In the genomic region with DNA sequence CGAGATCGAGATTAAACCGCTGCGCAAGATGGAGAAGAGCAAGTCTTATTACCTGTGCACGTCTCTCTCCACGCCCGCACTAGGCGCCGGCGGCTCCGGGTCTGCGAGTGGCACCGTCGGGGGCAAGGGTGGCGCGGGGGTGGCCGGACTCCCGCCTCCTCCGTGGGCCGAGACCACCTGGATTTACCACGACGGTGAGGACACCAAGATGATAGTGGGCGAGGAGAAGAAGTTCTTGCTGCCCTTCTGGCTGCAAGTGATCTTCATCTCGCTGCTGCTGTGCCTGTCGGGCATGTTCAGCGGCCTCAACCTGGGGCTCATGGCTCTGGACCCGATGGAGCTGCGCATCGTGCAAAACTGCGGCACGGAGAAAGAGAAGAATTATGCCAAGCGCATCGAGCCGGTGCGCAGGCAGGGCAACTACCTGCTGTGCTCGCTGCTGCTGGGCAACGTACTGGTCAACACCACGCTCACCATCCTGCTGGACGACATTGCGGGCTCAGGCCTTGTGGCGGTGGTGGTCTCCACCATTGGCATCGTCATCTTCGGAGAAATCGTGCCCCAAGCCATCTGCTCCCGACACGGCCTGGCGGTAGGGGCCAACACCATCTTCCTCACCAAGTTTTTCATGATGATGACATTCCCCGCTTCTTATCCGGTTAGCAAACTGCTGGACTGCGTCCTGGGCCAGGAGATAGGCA, we compare ENCODE assay signal across 8 mouse cellular contexts. TPM values are rescaled to one million over a fixed set of nuclear protein-coding genes. Genes with fewer than 3 reads are reported as not detected.
A peak's percentile ranks its signal among the peaks of the same experiment; 100 is the strongest.
DNase-seq lines count a peak whose midpoint lies in the region; ATAC-seq and TF ChIP-seq lines count a peak whose summit lies in the region.

No protein-coding gene starts in this region.

- H3K4me3 ChIP-seq in intestine, postnatal 0 days (ENCODE audit: low read depth, low read length) = peak overlapping the region; percentile 89
- H3K4me3 ChIP-seq in limb, embryonic 12.5 days (replicated peaks) = peak overlapping the region; percentile 79
- peak overlapping the region; percentile 93 for H3K4me3 ChIP-seq in stomach, embryonic 16.5 days (replicated peaks; ENCODE audit: low read length)

- ATAC-seq in intestine, postnatal 0 days = no peak
- ATAC-seq in limb, embryonic 12.5 days (ENCODE audit: insufficient number of reproducible peaks, insufficient read depth, low FRiP score, low TSS enrichment, low read depth) = no peak
- ATAC-seq in stomach, embryonic 16.5 days (ENCODE audit: insufficient read depth, low FRiP score) = no peak

- WGBS in intestine, postnatal 0 days = 1% methylated on average over 50 of the region's 50 CpGs
- under 1% methylated on average over 50 of the region's 50 CpGs for WGBS in limb, embryonic 12.5 days
- WGBS in stomach, embryonic 16.5 days = 2% methylated on average over 50 of the region's 50 CpGs

- H3K4me2 ChIP-seq in intestine, postnatal 0 days (replicated peaks; ENCODE audit: low read depth) = peak overlapping the region; percentile 98
- H3K4me2 ChIP-seq in limb, embryonic 12.5 days = peak overlapping the region; percentile 99
- H3K4me2 ChIP-seq in stomach, embryonic 16.5 days (ENCODE audit: low read depth, low read length) = peak overlapping the region; percentile 91

- H3K27ac ChIP-seq in intestine, postnatal 0 days (ENCODE audit: low read depth, low read length) = no peak overlapping the region
- no peak overlapping the region for H3K27ac ChIP-seq in limb, embryonic 12.5 days
- no peak overlapping the region for H3K27ac ChIP-seq in stomach, embryonic 16.5 days (ENCODE audit: low read length)

- no peaks in the 10 kb centered on the region for H3K36me3 ChIP-seq in intestine, postnatal 0 days (ENCODE audit: control insufficient read depth, insufficient read depth)
- H3K36me3 ChIP-seq in limb, embryonic 12.5 days = no peaks in the 10 kb centered on the region
- no peaks in the 10 kb centered on the region for H3K36me3 ChIP-seq in stomach, embryonic 16.5 days (ENCODE audit: control insufficient read depth, insufficient read depth, low read length)

- intact Hi-C loops in heart, postnatal 25 days (cut with DNase I) = no loop called here

- H3K9ac ChIP-seq in intestine, postnatal 0 days (ENCODE audit: low read depth, low read length) = peak overlapping the region; percentile 70
- H3K9ac ChIP-seq in limb, embryonic 12.5 days (replicated peaks) = peak overlapping the region; percentile 66
- H3K9ac ChIP-seq in stomach, embryonic 16.5 days (ENCODE audit: low read length) = peak overlapping the region; percentile 86

- peak; percentile 92 for DNase-seq in heart, adult 11 months
- no peak for DNase-seq in heart, postnatal 25 days (ENCODE audit: low spot score)
- peak; percentile 54 for DNase-seq in cerebellum, adult 8-10 months
- DNase-seq in frontal cortex, postnatal 14 days (ENCODE audit: low spot score in 2 of 2) = peak; percentile 34 to 44
- DNase-seq in naive thymus-derived CD4-positive, alpha-beta T cell, adult 2 months (ENCODE audit: low read depth) = peak; percentile 57

- 0 out of 2 replicates have a peak, but pooled peaks cover 12% of the 10 kb centered on the region for H3K4me1 ChIP-seq in intestine, postnatal 0 days (replicated peaks; ENCODE audit: control insufficient read depth, insufficient read depth, low read length)
- H3K4me1 ChIP-seq in limb, embryonic 12.5 days (replicated peaks) = peaks cover 22% of the 10 kb centered on the region
- peaks cover 12% of the 10 kb centered on the region for H3K4me1 ChIP-seq in stomach, embryonic 16.5 days (ENCODE audit: control insufficient read depth, insufficient read depth, low read length)

- no peaks in the 10 kb centered on the region for H3K9me3 ChIP-seq in intestine, postnatal 0 days (ENCODE audit: control insufficient read depth)
- H3K9me3 ChIP-seq in limb, embryonic 12.5 days = no peaks in the 10 kb centered on the region
- H3K9me3 ChIP-seq in stomach, embryonic 16.5 days (replicated peaks; ENCODE audit: control insufficient read depth, low read length) = no peaks in the 10 kb centered on the region

- H3K27me3 ChIP-seq in intestine, postnatal 0 days (replicated peaks; ENCODE audit: control insufficient read depth, insufficient read depth, low read length) = peaks cover 8% of the 10 kb centered on the region; the same call in 1 of the 2 replicates
- H3K27me3 ChIP-seq in limb, embryonic 12.5 days = peaks cover 53% of the 10 kb centered on the region
- 0 out of 2 replicates have a peak, but pooled peaks cover 7% of the 10 kb centered on the region for H3K27me3 ChIP-seq in stomach, embryonic 16.5 days (ENCODE audit: control insufficient read depth, insufficient read depth, low read length)

- TF ChIP-seq CTCF in intestine, postnatal 0 days (IDR thresholded peaks at IDR 0.05; ENCODE audit: low read depth) = no peak

RNA-seq across cellular contexts. Expression of gene Cnnm2, which starts 1.0 kb away (rescaled TPM):
- 1 to 10 TPM; 4.6 to 7.8 TPM for total RNA-seq in heart, postnatal 25 days (2021)
- polyA plus RNA-seq in intestine, postnatal 0 days (2015; fragmentation: Nextera tagmentation; extraction: Ambion mirVana) = 6.5 TPM in 2 replicates
- polyA plus RNA-seq in limb, embryonic 12.5 days (2016; fragmentation: Nextera tagmentation; extraction: Ambion mirVana) = 2.8 and 2.9 TPM in 2 replicates
- polyA plus RNA-seq in stomach, embryonic 16.5 days (2015; fragmentation: Nextera tagmentation; extraction: Ambion mirVana) = 1.5 TPM in 2 replicates

RNA-seq across cellular contexts. Expression of gene As3mt, which starts 55.2 kb away (rescaled TPM):
- total RNA-seq in heart, postnatal 25 days (2021) = 10 to 100 TPM; 93.3 to 97.2 TPM
- 46.4 and 49.0 TPM in 2 replicates for polyA plus RNA-seq in intestine, postnatal 0 days (2015; fragmentation: Nextera tagmentation; extraction: Ambion mirVana)
- 34.6 and 37.5 TPM in 2 replicates for polyA plus RNA-seq in limb, embryonic 12.5 days (2016; fragmentation: Nextera tagmentation; extraction: Ambion mirVana)
- 26.6 and 28.1 TPM in 2 replicates for polyA plus RNA-seq in stomach, embryonic 16.5 days (2015; fragmentation: Nextera tagmentation; extraction: Ambion mirVana)
